22 mouse cellular contexts compared by ENCODE assay signal in genomic region chr1:190152603-190153002, GRCm38 (mm10). TPM values are rescaled to one million over a fixed set of nuclear protein-coding genes. Genes with fewer than 3 reads are reported as not detected.
DNase-seq lines count a peak whose midpoint lies in the region; ATAC-seq and TF ChIP-seq lines count a peak whose summit lies in the region.
"Had no signal": no experiment of that assay in that cellular context is flagged by ENCODE, and none has a peak within 500 bp of the region (broad histone marks: within the 10 kb centered on the region; RNA-seq: fewer than 3 reads in every experiment).

No protein-coding gene starts in this region.

- intact Hi-C loops in left cerebral cortex, postnatal 25 days (cut with DNase I) = no loop called here

- TF ChIP-seq POLR2A in cortical plate, adult 2 months (IDR thresholded peaks at IDR 0.05; ENCODE audit: extremely low read depth, insufficient read depth, low read length) = no peak

- DNase-seq in forebrain, embryonic 14.5 days (ENCODE audit: low spot score) = no peak
- DNase-seq in forebrain, postnatal 0 days = no peak
- no peak for DNase-seq in layer of hippocampus, adult 2 months (ENCODE audit: low spot score in 2 of 2)
- no peak for DNase-seq in layer of hippocampus, adult 9-11 months
- peak; percentile 77 for DNase-seq in retina, postnatal 1 day
- DNase-seq in retina, embryonic 14.5 days (ENCODE audit: low spot score) = no peak
- DNase-seq in left cerebral cortex, postnatal 25 days (ENCODE audit: low spot score in 2 of 2) = no peak
- DNase-seq: adrenal gland, adult 2 months; adrenal gland, postnatal 10 days; adrenal gland, postnatal 25 days; cerebellum, adult 11-12 months; cerebellum, adult 2 months; cerebellum, adult 9-10 months; cerebellum, postnatal 10 days; cerebellum, postnatal 25 days; embryo, embryonic 11 days had no signal

- H3K27me3 ChIP-seq in forebrain, embryonic 14.5 days (replicated peaks; ENCODE audit: control insufficient read depth, insufficient read depth, low read length) = 0 out of 2 replicates have a peak, but pooled peaks cover 8% of the 10 kb centered on the region
- peaks cover 20% of the 10 kb centered on the region for H3K27me3 ChIP-seq in forebrain, postnatal 0 days (ENCODE audit: insufficient read depth, low read length)

- 0 out of 2 replicates have a peak, but pooled peaks cover 3% of the 10 kb centered on the region for H3K36me3 ChIP-seq in forebrain, embryonic 14.5 days (ENCODE audit: control insufficient read depth, insufficient read depth, low read length)
- no peaks in the 10 kb centered on the region for H3K36me3 ChIP-seq in forebrain, postnatal 0 days (ENCODE audit: insufficient read depth)
- H3K36me3 ChIP-seq: embryonic facial prominence, embryonic 13.5 days; embryonic facial prominence, embryonic 15.5 days; forebrain, embryonic 15.5 days had no signal

- no peak overlapping the region for H3K9ac ChIP-seq in forebrain, embryonic 14.5 days (ENCODE audit: low read length)
- H3K9ac ChIP-seq in forebrain, postnatal 0 days = no peak overlapping the region
- H3K9ac ChIP-seq: embryonic facial prominence, embryonic 13.5 days; embryonic facial prominence, embryonic 15.5 days; forebrain, embryonic 15.5 days had no signal

- peaks cover 25% of the 10 kb centered on the region for H3K4me1 ChIP-seq in forebrain, embryonic 14.5 days (ENCODE audit: control insufficient read depth, insufficient read depth, low read length)
- H3K4me1 ChIP-seq in forebrain, postnatal 0 days (ENCODE audit: insufficient read depth) = 0 out of 2 replicates have a peak, but pooled peaks cover 8% of the 10 kb centered on the region
- no peaks in the 10 kb centered on the region for H3K4me1 ChIP-seq in cortical plate, adult 2 months (ENCODE audit: control insufficient read depth, insufficient read depth, low read length)
- H3K4me1 ChIP-seq: embryonic facial prominence, embryonic 15.5 days had no signal

- no peaks in the 10 kb centered on the region for H3K9me3 ChIP-seq in forebrain, embryonic 14.5 days (replicated peaks; ENCODE audit: control insufficient read depth, low read length)
- H3K9me3 ChIP-seq in forebrain, postnatal 0 days (ENCODE audit: low read length) = no peaks in the 10 kb centered on the region
- H3K9me3 ChIP-seq: embryonic facial prominence, embryonic 13.5 days; embryonic facial prominence, embryonic 15.5 days; forebrain, embryonic 15.5 days had no signal

- no peak for TF ChIP-seq CTCF in forebrain, postnatal 0 days (IDR thresholded peaks at IDR 0.05; ENCODE audit: low read depth)
- TF ChIP-seq CTCF in layer of hippocampus, adult 2 months (conservative IDR thresholded peaks at IDR 0.05) = no peak
- TF ChIP-seq CTCF in cortical plate, adult 2 months (IDR thresholded peaks at IDR 0.05; ENCODE audit: extremely low read depth, insufficient read depth, low read length) = no peak

- H3K4me2 ChIP-seq in forebrain, embryonic 14.5 days (ENCODE audit: low read length) = no peak overlapping the region
- no peak overlapping the region for H3K4me2 ChIP-seq in forebrain, postnatal 0 days (ENCODE audit: low read depth)
- H3K4me2 ChIP-seq: embryonic facial prominence, embryonic 13.5 days; embryonic facial prominence, embryonic 15.5 days; forebrain, embryonic 15.5 days had no signal

- no peak overlapping the region for H3K27ac ChIP-seq in forebrain, embryonic 14.5 days (ENCODE audit: low read depth, low read length)
- H3K27ac ChIP-seq in forebrain, postnatal 0 days (ENCODE audit: low read depth, low read length) = no peak overlapping the region
- H3K27ac ChIP-seq in layer of hippocampus, adult 2 months = peak overlapping the region; percentile 79; the same call in 1 of the 2 replicates
- peak overlapping the region; percentile 20; the same call in 1 of the 2 replicates for H3K27ac ChIP-seq in cortical plate, adult 2 months (ENCODE audit: insufficient read depth, low read length)
- H3K27ac ChIP-seq: embryonic facial prominence, embryonic 13.5 days; embryonic facial prominence, embryonic 15.5 days; forebrain, embryonic 15.5 days had no signal

- 66% methylated on average over 6 of the region's 6 CpGs for WGBS in forebrain, embryonic 14.5 days
- WGBS in forebrain, postnatal 0 days = 59% methylated on average over 6 of the region's 6 CpGs

- H3K4me3 ChIP-seq in forebrain, embryonic 14.5 days (ENCODE audit: low read depth, low read length) = no peak overlapping the region
- H3K4me3 ChIP-seq in forebrain, postnatal 0 days (ENCODE audit: low read depth, low read length) = no peak overlapping the region
- no peak overlapping the region for H3K4me3 ChIP-seq in layer of hippocampus, adult 2 months
- no peak overlapping the region for H3K4me3 ChIP-seq in cortical plate, adult 2 months (ENCODE audit: insufficient read depth, low read length)
- H3K4me3 ChIP-seq: embryonic facial prominence, embryonic 13.5 days; embryonic facial prominence, embryonic 15.5 days; erythroblast, embryonic 14.5 days; forebrain, embryonic 15.5 days had no signal

- ATAC-seq in forebrain, embryonic 14.5 days = 0 out of 2 replicates have a peak, but pooled peaks have one; percentile 42
- ATAC-seq in forebrain, postnatal 0 days = no peak
- ATAC-seq: forebrain, embryonic 15.5 days had no signal

RNA-seq across cellular contexts. Expression of gene Prox1, which starts 17.9 kb away (rescaled TPM):
- polyA plus RNA-seq in forebrain, embryonic 14.5 days (2014; fragmentation: Nextera tagmentation; extraction: Ambion mirVana) = 10.2 and 12.8 TPM in 2 replicates
- 13.4 and 24.8 TPM in 2 replicates for total RNA-seq in forebrain, postnatal 0 days (2014; rRNA removed)
- polyA plus RNA-seq in forebrain, postnatal 0 days (2015; fragmentation: Nextera tagmentation; extraction: Ambion mirVana) = 6.2 and 16.2 TPM in 2 replicates
- 100 to 1,000 TPM; 102 to 112 TPM for total RNA-seq in layer of hippocampus, adult 2 months (2021)
- 5.6 and 8.2 TPM in 2 replicates for polyA plus RNA-seq in cortical plate, adult 2 months (2012; rRNA removed)
- total RNA-seq in left cerebral cortex, postnatal 25 days (2021) = 1 to 10 TPM; 7.2 to 7.8 TPM
- total RNA-seq: MEL had no signal

Comparison
In these comparisons a context has a peak if more than half of its experiments do, and no peak if none do; other contexts are left out.
1. H3K27ac ChIP-seq: peak in layer of hippocampus, adult 2 months (single experiment) and cortical plate, adult 2 months (single experiment); none in forebrain, embryonic 14.5 days (single experiment) and forebrain, postnatal 0 days (single experiment).